Mouse (Mus musculus): ENCODE results near the gene Tcf3. TPM values are rescaled to one million over a fixed set of nuclear protein-coding genes. Genes with fewer than 3 reads are reported as not detected.

The Tcf3 gene
- total and polyA plus RNA-seq, 3 experiments = 125 to 258 TPM; not detected in 1

DNA sequence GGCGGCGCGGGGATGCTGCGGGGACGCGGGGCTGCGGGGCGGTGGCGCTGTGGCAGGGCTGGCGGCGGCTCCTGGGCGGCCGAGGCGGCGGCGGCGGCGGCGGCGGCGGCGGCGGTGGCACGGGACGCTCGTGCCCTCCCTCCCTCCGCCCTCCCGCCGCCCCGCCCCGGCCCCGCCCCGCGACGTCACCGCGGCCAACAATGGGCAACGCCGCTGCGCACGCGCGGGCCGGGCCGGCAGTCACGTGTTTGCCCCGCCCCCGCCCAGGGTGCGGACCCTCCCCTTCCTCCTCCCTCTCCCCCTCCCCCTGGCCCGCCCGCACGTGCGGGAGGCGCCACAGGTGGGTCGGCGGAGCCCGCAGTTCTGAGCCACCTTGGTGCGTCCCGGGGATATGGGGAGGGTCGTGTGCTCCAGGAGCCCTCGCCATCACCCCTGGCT lies 45.9 kb downstream of the Tcf3 start, which contains the start of gene Mex3d (continued):
- no peak for TF ChIP-seq CTCF (IDR thresholded peaks at IDR 0.05 in 2 of 3, conservative IDR thresholded peaks at IDR 0.05 in 1 of 3; ENCODE audit: control insufficient read depth in 1 of 3, insufficient read depth in 1 of 3, low read depth in 2 of 3, low read length in 3 of 3, poor library complexity in 1 of 3, severe bottlenecking in 1 of 3)
- peak; percentile 48; the same call in 1 of the 2 replicates for TF ChIP-seq ETS1 (IDR thresholded peaks at IDR 0.05; ENCODE audit: low read depth, low read length)

DNA sequence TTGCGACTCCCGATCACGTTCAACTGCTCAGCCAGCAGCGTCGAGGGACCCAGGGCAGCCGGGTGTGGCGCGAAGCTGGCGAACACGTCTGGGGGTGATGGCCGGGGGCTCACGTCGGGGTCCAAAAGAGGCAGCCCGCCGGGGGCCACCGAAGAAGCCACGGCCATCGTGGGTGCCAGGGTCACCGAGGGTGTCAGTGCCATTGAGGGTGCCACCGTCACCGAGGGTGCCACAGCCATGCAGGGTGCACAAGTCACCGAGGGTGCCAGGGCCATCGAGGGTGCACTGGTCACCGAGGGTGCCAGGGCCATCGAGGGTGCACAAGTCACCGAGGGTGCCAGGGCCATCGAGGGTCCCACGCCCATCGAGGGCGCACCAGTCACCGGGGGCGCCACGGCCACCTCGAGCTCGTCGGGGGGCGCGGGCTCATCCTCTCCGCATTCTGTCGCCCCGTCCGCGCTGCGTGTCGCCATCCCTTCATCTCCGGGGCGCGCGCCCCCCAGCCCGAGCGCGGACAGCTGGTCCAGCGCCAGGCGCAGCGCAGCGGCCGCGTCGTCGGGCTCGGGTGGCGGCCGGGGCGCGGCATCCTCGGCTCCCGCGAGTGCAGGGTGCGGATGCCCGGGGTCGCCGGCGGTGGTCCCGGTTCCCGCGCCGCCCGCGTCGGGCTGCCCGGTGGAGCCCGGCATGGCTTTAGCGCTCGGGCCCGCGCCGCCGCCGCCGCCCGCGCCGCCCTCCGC lies 46.5 kb downstream of the Tcf3 start:
- TF ChIP-seq ZNF384 (IDR thresholded peaks at IDR 0.05; ENCODE audit: low read depth, low read length) = no peak
- TF ChIP-seq POLR2A (IDR thresholded peaks at IDR 0.05; ENCODE audit: control insufficient read depth in 1 of 2, insufficient read depth in 1 of 2, low read depth in 1 of 2, low read length in 2 of 2, poor library complexity in 1 of 2) = peak in 1 of 2 experiments; percentile 18; a peak in 1 of 4 replicates
- TF ChIP-seq MAFK (IDR thresholded peaks at IDR 0.05; ENCODE audit: borderline replicate concordance, low read depth, low read length) = no peak
- peak; percentile 45; the same call in 1 of the 2 replicates for TF ChIP-seq SIN3A (IDR thresholded peaks at IDR 0.05; ENCODE audit: low read length)
- TF ChIP-seq MAX (IDR thresholded peaks at IDR 0.05; ENCODE audit: low read length) = peak; percentile 45; the same call in 1 of the 2 replicates
- peak; percentile 47 for DNase-seq (ENCODE audit: low read depth, low spot score)
- Histone ChIP-seq H3K4me1 (ENCODE audit: control insufficient read depth in 1 of 2, insufficient read depth in 2 of 2, low read length in 2 of 2) (peaks cover 9 to 39% of the 10 kb centered on the region in 2 experiments), H3K27ac (ENCODE audit: control insufficient read depth, low read depth, low read length) (no peak overlapping the region), H3K36me3 (ENCODE audit: control insufficient read depth in 1 of 2, insufficient read depth in 2 of 2, low read length in 2 of 2) (peaks cover 0 to 22% of the 10 kb centered on the region in 2 experiments; a peak in 2 of 4 replicates), H3K27me3 (ENCODE audit: control insufficient read depth in 1 of 2, insufficient read depth in 2 of 2, low read length in 2 of 2) (no peaks in the 10 kb centered on the region), H3K9me3 (replicated peaks; ENCODE audit: insufficient read depth, low read length) (no peaks in the 10 kb centered on the region), H3K9ac (ENCODE audit: control insufficient read depth, low read depth, low read length, poor library complexity, severe bottlenecking) (peak overlapping the region; percentile 62), H3K79me2 (ENCODE audit: control insufficient read depth, insufficient read depth, low read length, poor library complexity) (peaks cover 17% of the 10 kb centered on the region), H3K4me3 (ENCODE audit: control insufficient read depth in 1 of 2, insufficient read depth in 1 of 2, low read depth in 2 of 2, low read length in 2 of 2) (peak overlapping the region; percentile 34 to 69)

DNA sequence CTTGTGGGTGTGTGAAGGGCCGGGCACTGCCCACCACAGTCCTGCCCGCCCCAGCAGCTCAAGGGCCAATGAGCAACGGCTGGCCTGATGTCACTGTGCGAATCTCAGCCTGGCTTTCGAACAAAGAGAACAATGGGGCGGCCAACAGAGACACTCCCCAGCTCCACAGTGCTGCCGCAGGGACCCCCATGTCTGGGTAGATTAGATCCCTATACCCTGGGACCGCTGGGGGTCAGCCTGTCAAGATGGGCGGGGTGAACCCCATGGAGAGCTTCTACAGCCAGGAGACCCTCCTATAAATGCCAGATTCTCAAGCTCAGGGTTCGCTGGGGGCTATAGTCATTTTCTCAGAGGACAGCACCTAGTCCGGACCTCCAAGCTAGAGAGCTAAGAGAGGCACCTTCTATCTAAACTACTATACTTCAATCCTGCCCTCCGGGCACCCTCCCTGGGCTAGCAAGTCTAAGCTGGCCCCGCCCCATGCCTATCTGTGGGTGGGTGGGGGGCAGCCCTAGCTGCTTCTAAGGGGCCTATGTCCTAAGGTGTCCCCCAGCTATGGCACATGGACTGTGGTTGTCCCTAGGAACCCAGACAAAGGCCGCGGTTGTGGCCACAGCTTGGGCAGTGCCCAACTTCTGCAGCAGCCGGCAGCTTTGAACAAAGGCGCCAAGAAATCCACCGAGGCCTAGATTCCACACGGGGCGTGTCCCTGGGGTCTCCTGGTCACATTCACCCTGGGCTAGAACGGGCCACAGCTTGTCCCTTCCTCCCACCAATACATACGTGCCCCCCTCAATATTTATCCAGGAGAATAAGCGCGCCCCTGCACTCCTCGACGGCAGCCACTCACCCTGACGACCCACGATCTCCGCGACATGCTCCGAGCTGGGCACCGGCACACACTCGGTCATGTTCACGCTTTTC lies 47.4 kb downstream of the Tcf3 start:
- peak overlapping the region; percentile 62 for H3K9ac ChIP-seq (ENCODE audit: control insufficient read depth, low read depth, low read length, poor library complexity, severe bottlenecking)
- peaks cover 0 to 22% of the 10 kb centered on the region in 2 experiments; a peak in 2 of 4 replicates for H3K36me3 ChIP-seq (ENCODE audit: control insufficient read depth in 1 of 2, insufficient read depth in 2 of 2, low read length in 2 of 2)
- no peak for DNase-seq (ENCODE audit: low read depth, low spot score)
- H3K79me2 ChIP-seq (ENCODE audit: control insufficient read depth, insufficient read depth, low read length, poor library complexity) = peaks cover 17% of the 10 kb centered on the region
- no peak overlapping the region for H3K27ac ChIP-seq (ENCODE audit: control insufficient read depth, low read depth, low read length)
- no peaks in the 10 kb centered on the region for H3K27me3 ChIP-seq (ENCODE audit: control insufficient read depth in 1 of 2, insufficient read depth in 2 of 2, low read length in 2 of 2)
- peak overlapping the region; percentile 34 to 69 for H3K4me3 ChIP-seq (ENCODE audit: control insufficient read depth in 1 of 2, insufficient read depth in 1 of 2, low read depth in 2 of 2, low read length in 2 of 2)
- no peaks in the 10 kb centered on the region for H3K9me3 ChIP-seq (replicated peaks; ENCODE audit: insufficient read depth, low read length)
- H3K4me1 ChIP-seq (ENCODE audit: control insufficient read depth in 1 of 2, insufficient read depth in 2 of 2, low read length in 2 of 2) = peaks cover 9 to 39% of the 10 kb centered on the region in 2 experiments
- TF ChIP-seq NRF1 (IDR thresholded peaks at IDR 0.05; ENCODE audit: insufficient read depth, low read depth, low read length, poor library complexity, severe bottlenecking) (no peak), USF2 (IDR thresholded peaks at IDR 0.05; ENCODE audit: borderline replicate concordance in 1 of 2, insufficient read depth in 1 of 2, low read depth in 1 of 2, low read length in 2 of 2) (no peak), NELFE (IDR thresholded peaks at IDR 0.05; ENCODE audit: low read depth, low read length) (no peak), ZMIZ1 (IDR thresholded peaks at IDR 0.05; ENCODE audit: low read depth, low read length) (no peak), TCF12 (IDR thresholded peaks at IDR 0.05; ENCODE audit: low read depth, low read length) (no peak), MEF2A (IDR thresholded peaks at IDR 0.05; ENCODE audit: extremely low read depth, insufficient replicate concordance, low read depth, low read length, poor library complexity, severe bottlenecking) (no peak), MXI1 (IDR thresholded peaks at IDR 0.05; ENCODE audit: low read depth, low read length) (no peak), ZNF384 (IDR thresholded peaks at IDR 0.05; ENCODE audit: low read depth, low read length) (no peak), MYB (IDR thresholded peaks at IDR 0.05; ENCODE audit: low read depth, low read length) (no peak), ELF1 (IDR thresholded peaks at IDR 0.05; ENCODE audit: low read depth, low read length) (no peak)
